Mouse (Mus musculus) hematopoietic multipotent progenitor cell, adult 10-12 weeks (in vitro differentiated cells): ENCODE results near the gene Tiparp. TPM values are rescaled to one million over a fixed set of nuclear protein-coding genes. Genes with fewer than 3 reads are reported as not detected.

ENCODE experiments used
- polyA plus RNA-seq: library from polyadenylated mRNA; stranded (reverse); fragments of >175 nt; gene quantifications from 2 replicates; pipeline ENCODE4 v1.2.3, GENCODE M21; 2012; ENCODE audit warnings: low replicate concordance

The Tiparp gene
- polyA plus RNA-seq = 1.8 and 2.4 TPM in 2 replicates

GRCm38 (mm10) chr3:65527691-65528601 lies at the start of gene Tiparp:
Gene Tiparp, plus strand, starts transcription at chr3:65528410.

Other genes with a start within 250 kb of the Tiparp start
- 2.5 and 14.8 TPM in 2 replicates for gene Ssr3, start 135.8 kb upstream of the Tiparp start, polyA plus RNA-seq
- 0.09 and 0.38 TPM in 2 replicates for gene Lekr1, start 137.8 kb downstream of the Tiparp start, polyA plus RNA-seq